Comparison of ENCODE assay signal across 8 mouse cellular contexts in genomic region chr10:75708633-75708992, GRCm38 (mm10). TPM values are rescaled to one million over a fixed set of nuclear protein-coding genes. Genes with fewer than 3 reads are reported as not detected.
DNase-seq lines count a peak whose midpoint lies in the region; ATAC-seq and TF ChIP-seq lines count a peak whose summit lies in the region.
"Had no signal": no experiment of that assay in that cellular context is flagged by ENCODE, and none has a peak within 500 bp of the region (broad histone marks: within the 10 kb centered on the region; RNA-seq: fewer than 3 reads in every experiment).

No protein-coding gene starts in this region.

- H3K4me3 ChIP-seq in left cerebral cortex, adult 2 months = no peak overlapping the region
- no peak overlapping the region for H3K4me3 ChIP-seq in forebrain, embryonic 13.5 days
- no peak overlapping the region for H3K4me3 ChIP-seq in liver, embryonic 13.5 days (replicated peaks)
- H3K4me3 ChIP-seq in olfactory bulb, adult 2 months (ENCODE audit: insufficient read depth, low read depth, low read length) = no peak overlapping the region
- H3K4me3 ChIP-seq: embryonic facial prominence, embryonic 12.5 days had no signal

- no peak overlapping the region for H3K9ac ChIP-seq in forebrain, embryonic 13.5 days
- peak overlapping the region; percentile 11; the same call in 1 of the 2 replicates for H3K9ac ChIP-seq in liver, embryonic 13.5 days
- H3K9ac ChIP-seq: embryonic facial prominence, embryonic 12.5 days had no signal

- H3K9me3 ChIP-seq in forebrain, embryonic 13.5 days (replicated peaks) = no peaks in the 10 kb centered on the region
- H3K9me3 ChIP-seq in liver, embryonic 13.5 days (replicated peaks) = no peaks in the 10 kb centered on the region
- H3K9me3 ChIP-seq: embryonic facial prominence, embryonic 12.5 days had no signal

- no peak for DNase-seq in left cerebral cortex, adult 2 months (ENCODE audit: extremely low spot score in 1 of 2, low spot score in 2 of 2)
- no peak for DNase-seq in left cerebral cortex, adult 9 months (ENCODE audit: low spot score in 2 of 2)
- DNase-seq in cerebellum, adult 9-11 months = peak; percentile 40
- DNase-seq in liver, embryonic 13.5 days = no peak
- no peak for DNase-seq in B cell, adult 2 months

- no peaks in the 10 kb centered on the region for H3K27me3 ChIP-seq in forebrain, embryonic 13.5 days
- no peaks in the 10 kb centered on the region for H3K27me3 ChIP-seq in liver, embryonic 13.5 days
- H3K27me3 ChIP-seq: embryonic facial prominence, embryonic 12.5 days had no signal

- 32% methylated on average over 9 of the region's 9 CpGs for WGBS in forebrain, embryonic 13.5 days
- whole genome bisulfite sequencing in liver, embryonic 13.5 days (ENCODE audit: insufficient replicate concordance) = 66% methylated on average over 9 of the region's 9 CpGs
- WGBS in olfactory bulb, adult 2 months = 28% methylated on average over 9 of the region's 9 CpGs

- no peak for TF ChIP-seq POLR2A in olfactory bulb, adult 2 months (IDR thresholded peaks at IDR 0.05; ENCODE audit: insufficient read depth, low read depth, low read length)

- no peak overlapping the region for H3K4me2 ChIP-seq in forebrain, embryonic 13.5 days
- H3K4me2 ChIP-seq in liver, embryonic 13.5 days = no peak overlapping the region
- H3K4me2 ChIP-seq: embryonic facial prominence, embryonic 12.5 days had no signal

- peak; percentile 52 for TF ChIP-seq CTCF in left cerebral cortex, adult 2 months (IDR thresholded peaks at IDR 0.05)
- TF ChIP-seq CTCF in olfactory bulb, adult 2 months (IDR thresholded peaks at IDR 0.05; ENCODE audit: insufficient read depth, low read depth, low read length) = peak; percentile 75

- H3K4me1 ChIP-seq in forebrain, embryonic 13.5 days = peaks cover 33% of the 10 kb centered on the region
- peaks cover 54% of the 10 kb centered on the region for H3K4me1 ChIP-seq in liver, embryonic 13.5 days (replicated peaks)
- peaks cover 21% of the 10 kb centered on the region for H3K4me1 ChIP-seq in olfactory bulb, adult 2 months (ENCODE audit: control insufficient read depth, insufficient read depth, low read length)

- H3K27ac ChIP-seq in left cerebral cortex, adult 2 months = no peak overlapping the region
- H3K27ac ChIP-seq in forebrain, embryonic 13.5 days = no peak overlapping the region
- peak overlapping the region; percentile 3; the same call in 1 of the 2 replicates for H3K27ac ChIP-seq in liver, embryonic 13.5 days
- H3K27ac ChIP-seq in olfactory bulb, adult 2 months (ENCODE audit: insufficient read depth, low read depth, low read length) = no peak overlapping the region
- H3K27ac ChIP-seq: embryonic facial prominence, embryonic 12.5 days had no signal

- intact Hi-C loops in left cerebral cortex, adult 2 months (cut with DNase I) = loop anchor here (5.0 kb wide), 2 partner anchors 71 to 121 kb away; partner anchors contain the start of gene Ggt5

- H3K36me3 ChIP-seq in forebrain, embryonic 13.5 days (ENCODE audit: poor library complexity, severe bottlenecking) = peaks cover 63% of the 10 kb centered on the region
- peaks cover 86% of the 10 kb centered on the region for H3K36me3 ChIP-seq in liver, embryonic 13.5 days

- peak; percentile 46; the same call in 1 of the 2 replicates for ATAC-seq in forebrain, embryonic 13.5 days
- no peak for ATAC-seq in liver, embryonic 13.5 days (ENCODE audit: low read depth)

RNA-seq across cellular contexts. Expression of gene Cabin1, which starts 55.5 kb away (rescaled TPM):
- total RNA-seq in left cerebral cortex, adult 2 months (2021) = 10 to 100 TPM; 78.0 to 79.3 TPM
- 36.9 and 46.1 TPM in 2 replicates for polyA plus RNA-seq in forebrain, embryonic 13.5 days (2015; fragmentation: Nextera tagmentation; extraction: Ambion mirVana)
- 15.4 and 16.6 TPM in 2 replicates for polyA plus RNA-seq in liver, embryonic 13.5 days (2015; fragmentation: Nextera tagmentation; extraction: Ambion mirVana)
- polyA plus RNA-seq in olfactory bulb, adult 2 months (2012; ENCODE audit: insufficient read depth, insufficient read length, low replicate concordance, missing spikeins) = not detected in 2 replicates
